Mouse (Mus musculus): ENCODE measurements at regions not wholly inside any gene's neighbourhood (a gene's known extent, or its start where the extent isn't known, plus 50 kb on each side); places are given as distances from the start of the nearest gene placed in this dataset.

DNA sequence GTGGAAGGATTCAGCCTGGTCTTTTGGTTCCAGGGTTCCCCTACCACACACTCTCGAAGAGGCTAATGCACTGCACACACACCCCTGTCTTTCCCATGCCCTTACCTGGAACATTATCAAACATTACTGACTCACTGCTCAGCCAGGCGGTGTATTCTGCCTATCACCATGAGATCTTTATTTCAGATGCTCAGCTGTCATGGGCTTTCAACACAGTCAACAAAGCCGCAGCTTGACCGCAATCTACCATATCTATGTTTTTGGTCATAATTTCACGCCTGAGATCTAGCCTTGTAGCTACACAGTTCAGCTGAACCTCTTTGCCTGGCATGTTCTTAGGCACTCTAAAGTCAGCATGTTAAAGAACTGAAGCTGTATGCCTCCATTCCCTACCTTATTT, 589.9 kb upstream of the Klf4 start:
- TF ChIP-seq FLI1 (IDR thresholded peaks at IDR 0.05; ENCODE audit: low read length) (no peak), GATA1 (IDR thresholded peaks at IDR 0.05; ENCODE audit: borderline replicate concordance, low read length) (no peak)
